Mouse (Mus musculus): ENCODE data around the gene Med7. TPM values are rescaled to one million over a fixed set of nuclear protein-coding genes. Genes with fewer than 3 reads are reported as not detected.
"Not testable (repeated sequence)": the region's sequence is repeated elsewhere in the genome, so short reads cannot be mapped to it uniquely, and the experiment has no call there.

Gene Med7
- polyA plus RNA-seq, 1 experiment from 2014 or later, result 97.2 TPM

DNA sequence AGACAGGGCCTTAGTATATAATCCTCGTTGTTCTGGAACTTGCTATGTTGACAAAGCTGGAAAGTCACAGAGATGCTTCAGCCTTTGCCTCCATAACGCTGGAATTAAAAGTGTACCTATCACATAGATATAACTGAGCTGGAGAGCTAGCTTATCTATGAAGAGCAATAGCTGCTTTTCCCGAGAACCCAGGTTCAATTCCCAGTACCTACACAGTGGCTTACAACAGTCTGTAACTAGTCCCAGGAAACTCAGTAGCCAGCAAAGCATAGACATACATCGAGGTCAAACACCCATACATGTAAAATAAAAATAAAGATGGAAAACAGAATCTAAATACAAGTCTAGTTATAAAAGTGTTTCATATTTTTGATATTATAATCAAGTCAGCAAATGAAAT is 38.3 kb upstream of the Med7 start:
- peaks cover 5% of the 10 kb centered on the region for H3K4me1 ChIP-seq
- no peak overlapping the region for H3K4me3 ChIP-seq
- no peaks in the 10 kb centered on the region for H3K36me3 ChIP-seq
- WGBS, result 86% methylated on average over 4 of the region's 4 CpGs
- H3K27me3 ChIP-seq (ENCODE audit: low read depth, poor library complexity, severe bottlenecking), result no peaks in the 10 kb centered on the region
- DNase-seq (ENCODE audit: low spot score), result no peak
- no peak overlapping the region for H3K27ac ChIP-seq (replicated peaks)
- H3K9me3 ChIP-seq (replicated peaks), result no peaks in the 10 kb centered on the region

DNA sequence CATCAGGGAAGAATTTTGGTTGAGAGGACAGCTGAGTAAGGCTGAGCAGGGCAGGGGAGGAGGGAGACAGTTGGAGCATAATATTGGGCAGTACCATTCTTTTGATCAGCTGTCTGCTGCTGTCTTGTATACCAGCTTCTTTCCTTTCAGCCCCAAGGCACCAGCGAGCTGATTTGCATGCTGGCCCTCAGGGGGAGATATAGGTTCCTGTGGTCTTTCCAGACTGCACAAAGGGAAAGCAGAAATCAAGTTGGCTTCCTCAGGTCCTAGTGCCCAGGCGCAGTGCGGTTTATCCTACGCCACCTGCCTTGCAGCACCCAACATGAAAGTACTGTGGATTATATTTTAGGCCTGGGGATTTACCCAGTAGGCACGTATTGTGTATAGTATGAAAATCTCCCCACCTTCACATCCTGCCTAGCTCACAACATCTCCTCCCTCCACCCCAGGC is 37.8 kb upstream of the Med7 start:
- no peak overlapping the region for H3K4me3 ChIP-seq
- no peak for DNase-seq (ENCODE audit: low spot score)
- peaks cover 5% of the 10 kb centered on the region for H3K4me1 ChIP-seq
- no peak overlapping the region for H3K27ac ChIP-seq (replicated peaks)
- H3K36me3 ChIP-seq, result no peaks in the 10 kb centered on the region
- no peaks in the 10 kb centered on the region for H3K9me3 ChIP-seq (replicated peaks)
- H3K27me3 ChIP-seq (ENCODE audit: low read depth, poor library complexity, severe bottlenecking), result no peaks in the 10 kb centered on the region
- 66% methylated on average over 5 of the region's 5 CpGs for WGBS

DNA sequence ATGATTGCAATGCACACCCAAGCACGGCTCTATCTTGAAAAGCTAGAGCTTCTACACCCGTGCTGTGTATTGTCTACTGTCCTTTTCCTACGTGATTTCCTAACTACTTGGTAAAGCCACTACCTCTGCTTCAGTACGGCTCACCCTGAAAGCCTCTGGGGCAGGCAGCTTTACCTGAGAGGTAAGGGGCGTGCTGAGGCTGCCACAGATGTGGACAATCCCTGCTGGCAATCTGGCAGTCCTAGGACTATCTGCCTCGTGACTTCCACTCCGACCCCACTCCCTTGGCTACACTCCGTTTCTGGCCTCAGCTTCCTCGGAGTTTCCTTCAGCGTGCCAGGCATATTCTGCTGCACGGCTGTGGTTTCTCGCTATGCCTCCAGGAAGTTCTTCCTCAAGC is 35.2 kb upstream of the Med7 start:
- 86% methylated on average over 12 of the region's 12 CpGs for whole genome bisulfite sequencing
- Histone ChIP-seq H3K27me3 (ENCODE audit: low read depth, poor library complexity, severe bottlenecking) (0 out of 2 replicates have a peak, but pooled peaks cover 2% of the 10 kb centered on the region), H3K4me3 (no peak overlapping the region), H3K9me3 (replicated peaks) (no peaks in the 10 kb centered on the region), H3K27ac (replicated peaks) (no peak overlapping the region), H3K4me1 (peaks cover 7% of the 10 kb centered on the region), H3K36me3 (no peaks in the 10 kb centered on the region)
- no peak for DNase-seq (ENCODE audit: low spot score)

DNA sequence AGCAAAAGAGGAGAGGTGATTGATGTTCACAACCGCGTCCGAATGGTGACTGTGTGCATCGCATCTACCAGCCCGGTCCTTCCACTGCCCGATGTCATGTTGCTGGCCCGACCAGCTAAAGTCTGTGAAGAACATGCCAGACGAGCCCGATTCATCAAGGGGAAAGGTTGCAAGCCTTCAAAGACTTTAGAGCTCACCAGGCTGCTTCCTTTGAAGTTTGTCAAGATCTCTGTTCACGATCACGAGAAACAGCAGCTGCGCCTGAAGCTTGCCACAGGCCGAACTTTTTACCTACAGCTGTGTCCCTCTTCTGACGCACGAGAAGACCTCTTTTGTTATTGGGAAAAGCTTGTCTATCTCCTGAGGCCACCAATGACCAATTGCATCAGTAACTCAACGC is 31.7 kb upstream of the Med7 start:
- Histone ChIP-seq H3K27ac (replicated peaks) (no peak overlapping the region), H3K27me3 (ENCODE audit: low read depth, poor library complexity, severe bottlenecking) (peaks cover 7% of the 10 kb centered on the region; the same call in 1 of the 2 replicates), H3K9me3 (replicated peaks) (no peaks in the 10 kb centered on the region), H3K4me3 (no peak overlapping the region), H3K36me3 (no peaks in the 10 kb centered on the region), H3K4me1 (peaks cover 16% of the 10 kb centered on the region)
- 91% methylated on average over 16 of the region's 16 CpGs for WGBS
- DNase-seq (ENCODE audit: low spot score), result no peak

DNA sequence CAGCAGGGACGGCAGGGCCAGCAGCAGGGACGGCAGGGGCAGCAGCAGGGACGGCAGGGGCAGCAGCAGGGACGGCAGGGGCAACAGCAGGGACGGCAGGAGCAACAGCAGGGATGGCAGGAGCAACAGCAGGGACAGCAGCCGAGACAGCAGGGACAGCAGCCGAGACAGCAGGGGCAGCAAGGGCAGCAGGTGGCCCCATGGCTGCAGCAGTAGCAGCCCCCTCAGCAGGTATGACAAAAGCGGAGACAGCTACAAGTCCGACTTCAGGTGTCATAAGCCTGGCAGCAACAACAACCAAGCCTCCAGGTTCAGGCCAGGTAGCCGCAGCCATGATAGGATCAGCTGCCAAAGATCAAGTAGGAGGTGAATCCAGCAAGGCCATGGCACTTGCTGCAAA is 30.0 kb upstream of the Med7 start:
- no peak overlapping the region for H3K4me3 ChIP-seq
- peaks cover 16% of the 10 kb centered on the region for H3K4me1 ChIP-seq
- H3K27me3 ChIP-seq (ENCODE audit: low read depth, poor library complexity, severe bottlenecking), result peaks cover 7% of the 10 kb centered on the region; the same call in 1 of the 2 replicates
- WGBS, result 33% methylated on average over 10 of the region's 10 CpGs
- H3K27ac ChIP-seq (replicated peaks), result peak overlapping the region; percentile 63
- no peaks in the 10 kb centered on the region for H3K9me3 ChIP-seq (replicated peaks)
- DNase-seq (ENCODE audit: low spot score), result no peak
- no peaks in the 10 kb centered on the region for H3K36me3 ChIP-seq

DNA sequence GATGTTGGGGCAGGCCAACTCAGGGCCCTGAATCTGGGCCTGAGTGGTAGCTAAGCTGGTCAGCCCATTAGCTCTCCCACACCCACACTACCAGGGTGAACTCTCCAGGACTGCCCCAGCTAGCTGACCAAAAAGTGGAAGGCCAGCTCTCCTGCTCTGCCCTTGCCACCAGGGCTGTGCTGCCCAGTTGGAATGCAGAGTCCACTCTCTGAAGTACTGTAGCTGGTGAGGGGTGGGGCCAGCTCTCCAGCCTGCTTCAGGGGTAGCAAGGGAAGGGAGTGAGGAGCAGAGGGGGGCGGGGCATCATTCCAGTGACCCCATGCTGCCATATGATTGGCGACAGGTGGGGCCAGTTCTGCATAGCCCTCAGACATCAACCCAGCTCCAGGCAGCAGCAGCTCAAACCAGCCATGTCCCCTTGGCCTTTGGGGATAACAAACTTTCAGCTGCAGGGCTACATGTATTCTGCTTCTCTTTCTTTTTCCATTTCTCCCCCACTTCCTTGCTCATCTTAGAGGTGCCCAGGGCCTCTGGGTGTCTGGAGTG is 26.6 kb upstream of the Med7 start:
- Histone ChIP-seq H3K4me3 (no peak overlapping the region), H3K36me3 (no peaks in the 10 kb centered on the region), H3K27ac (replicated peaks) (no peak overlapping the region), H3K4me1 (peaks cover 16% of the 10 kb centered on the region), H3K9me3 (replicated peaks) (no peaks in the 10 kb centered on the region), H3K27me3 (ENCODE audit: low read depth, poor library complexity, severe bottlenecking) (peaks cover 7% of the 10 kb centered on the region; the same call in 1 of the 2 replicates)
- DNase-seq (ENCODE audit: low spot score), result no peak
- 52% methylated on average over 2 of the region's 2 CpGs for WGBS

DNA sequence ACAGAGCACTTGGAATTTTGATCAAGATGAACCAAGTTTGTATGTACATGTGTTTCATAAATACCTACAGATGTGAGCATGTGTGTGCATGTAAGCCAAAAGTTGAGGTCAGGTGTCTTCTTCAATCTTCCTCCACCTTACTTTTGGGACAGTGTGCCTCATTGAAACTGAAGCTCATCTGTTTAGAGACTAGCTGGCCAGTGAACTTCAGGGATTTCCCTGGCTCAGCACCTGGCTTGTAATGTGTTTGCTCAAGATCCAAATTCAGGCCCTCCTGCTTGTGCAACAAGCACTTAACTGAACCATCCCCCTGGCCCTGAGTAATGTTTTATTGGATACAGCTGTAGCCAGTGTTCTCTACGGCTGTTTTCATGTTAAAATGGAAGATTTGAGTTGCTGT is 18.3 kb upstream of the Med7 start:
- H3K27ac ChIP-seq (replicated peaks), result no peak overlapping the region
- no peak for DNase-seq (ENCODE audit: low spot score)
- H3K9me3 ChIP-seq (replicated peaks), result no peaks in the 10 kb centered on the region
- no peaks in the 10 kb centered on the region for H3K4me1 ChIP-seq
- WGBS, result 74% methylated on average over 1 of the region's 1 CpGs
- H3K36me3 ChIP-seq, result no peaks in the 10 kb centered on the region
- no peak overlapping the region for H3K4me3 ChIP-seq
- no peaks in the 10 kb centered on the region for H3K27me3 ChIP-seq (ENCODE audit: low read depth, poor library complexity, severe bottlenecking)

DNA sequence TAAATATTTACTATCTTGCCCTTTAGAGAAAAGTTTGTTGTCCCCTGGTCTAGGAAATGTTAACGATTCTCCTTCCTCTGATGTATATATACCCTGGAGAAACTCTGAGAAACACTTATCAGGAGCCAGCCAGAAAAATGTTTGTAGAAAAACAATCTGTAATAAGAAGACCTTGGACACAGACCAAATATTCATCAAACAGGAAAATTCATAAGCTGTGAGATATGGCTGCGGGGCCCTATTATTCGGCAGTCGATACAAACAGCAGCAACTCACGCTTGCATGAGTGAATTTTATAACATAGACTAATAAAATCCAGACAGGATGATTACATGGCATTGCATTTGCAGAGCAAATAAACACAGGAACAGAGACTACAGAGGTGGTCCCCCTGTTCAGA is 17.9 kb upstream of the Med7 start:
- 95% methylated on average over 5 of the region's 5 CpGs for WGBS

DNA sequence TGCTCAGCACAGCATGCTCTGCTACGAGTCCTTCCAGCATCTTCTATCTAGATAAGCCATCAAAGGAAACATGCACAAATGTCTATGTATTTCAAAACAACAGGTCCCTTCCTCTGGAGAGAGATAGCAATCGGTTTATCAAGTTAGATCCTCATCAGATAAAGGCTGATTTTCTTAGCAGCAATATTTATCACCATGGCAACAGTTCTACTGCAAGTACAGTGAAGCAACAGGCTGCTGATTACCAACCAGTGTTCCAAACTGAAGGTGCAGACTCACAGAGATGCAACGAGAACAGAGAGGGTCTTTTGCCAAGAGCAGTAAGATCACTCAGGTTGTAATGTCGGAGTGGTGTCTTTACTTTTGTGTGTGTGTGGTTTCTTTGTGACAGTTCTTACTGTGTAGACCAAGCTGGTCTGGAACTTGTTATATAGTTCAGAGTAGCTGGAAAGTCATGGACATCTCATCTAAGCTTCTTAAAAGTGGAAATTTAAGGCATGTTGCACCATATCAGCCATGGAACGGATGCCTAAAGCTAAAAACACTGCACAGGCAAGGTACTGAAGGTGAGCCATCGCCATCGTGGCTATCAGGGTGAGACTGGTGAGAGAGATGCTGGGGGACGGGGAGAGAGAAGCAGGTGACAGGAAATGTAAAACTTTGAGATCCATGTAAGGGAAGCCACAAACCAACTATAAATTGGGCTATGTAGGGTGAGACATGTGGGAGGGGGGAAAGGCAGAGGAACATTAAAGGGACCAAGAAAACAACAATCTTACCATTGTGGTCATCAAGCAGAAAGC is 15.4 kb upstream of the Med7 start:
- 87% methylated on average over 8 of the region's 8 CpGs for whole genome bisulfite sequencing
- Histone ChIP-seq H3K9me3 (replicated peaks) (no peaks in the 10 kb centered on the region), H3K4me3 (no peak overlapping the region), H3K27ac (replicated peaks) (no peak overlapping the region), H3K4me1 (no peaks in the 10 kb centered on the region), H3K36me3 (no peaks in the 10 kb centered on the region), H3K27me3 (ENCODE audit: low read depth, poor library complexity, severe bottlenecking) (no peaks in the 10 kb centered on the region)
- DNase-seq (ENCODE audit: low spot score), result no peak

More for the DNA sequence above, 17.9 kb upstream of the Med7 start:
- no peaks in the 10 kb centered on the region for H3K36me3 ChIP-seq
- no peaks in the 10 kb centered on the region for H3K4me1 ChIP-seq
- H3K27ac ChIP-seq (replicated peaks), result no peak overlapping the region
- H3K4me3 ChIP-seq, result no peak overlapping the region
- H3K9me3 ChIP-seq (replicated peaks), result no peaks in the 10 kb centered on the region
- no peak for DNase-seq (ENCODE audit: low spot score)
- no peaks in the 10 kb centered on the region for H3K27me3 ChIP-seq (ENCODE audit: low read depth, poor library complexity, severe bottlenecking)

DNA sequence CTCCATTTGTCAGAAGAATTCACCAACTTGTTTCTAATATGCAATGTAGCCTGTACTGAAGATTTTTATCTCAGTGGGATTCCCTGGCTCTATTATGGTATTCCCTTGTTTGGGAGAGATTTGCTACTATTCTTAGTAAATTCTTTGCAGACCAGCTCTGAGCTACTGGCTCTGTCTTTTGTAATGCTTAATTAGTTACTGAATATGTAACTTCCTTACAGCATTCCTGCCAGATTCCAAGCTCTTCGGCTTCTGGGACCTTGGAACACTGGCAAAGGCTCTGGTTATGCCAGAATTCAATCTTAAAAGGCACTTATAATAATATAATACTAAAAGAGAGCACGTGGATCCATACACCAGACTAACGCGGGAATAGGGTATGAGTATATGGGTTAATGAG is 8.6 kb upstream of the Med7 start:
- not testable (repeated sequence) for H3K4me3 ChIP-seq; H3K27me3 ChIP-seq (ENCODE audit: low read depth, poor library complexity, severe bottlenecking); H3K4me1 ChIP-seq; H3K9me3 ChIP-seq (replicated peaks); H3K27ac ChIP-seq (replicated peaks); H3K36me3 ChIP-seq; DNase-seq (ENCODE audit: low spot score)
- 51% methylated on average over 4 of the region's 4 CpGs for WGBS

DNA sequence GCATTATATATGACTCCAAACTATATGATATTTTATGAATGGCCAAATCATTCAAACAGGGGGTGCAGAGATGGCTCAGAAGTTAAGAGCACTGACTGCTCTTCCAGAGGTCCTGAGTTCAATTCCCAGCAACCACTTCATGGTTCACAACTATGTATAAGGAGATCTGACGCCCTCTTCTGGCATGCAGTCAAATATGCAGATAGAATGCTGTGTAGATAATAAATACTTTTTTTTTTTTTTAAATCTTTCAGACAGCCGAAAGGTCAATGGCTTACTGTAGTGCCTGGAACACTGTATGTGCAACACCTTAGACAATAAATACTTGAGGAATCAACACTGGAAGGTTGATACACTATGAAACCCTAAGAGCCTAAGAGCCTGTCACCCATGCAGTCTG is 6.6 kb upstream of the Med7 start:
- no peaks in the 10 kb centered on the region for H3K4me1 ChIP-seq
- H3K4me3 ChIP-seq, result no peak overlapping the region
- no peaks in the 10 kb centered on the region for H3K27me3 ChIP-seq (ENCODE audit: low read depth, poor library complexity, severe bottlenecking)
- WGBS, result 87% methylated on average over 2 of the region's 2 CpGs
- H3K9me3 ChIP-seq (replicated peaks), result no peaks in the 10 kb centered on the region
- no peak overlapping the region for H3K27ac ChIP-seq (replicated peaks)
- H3K36me3 ChIP-seq, result no peaks in the 10 kb centered on the region
- no peak for DNase-seq (ENCODE audit: low spot score)

DNA sequence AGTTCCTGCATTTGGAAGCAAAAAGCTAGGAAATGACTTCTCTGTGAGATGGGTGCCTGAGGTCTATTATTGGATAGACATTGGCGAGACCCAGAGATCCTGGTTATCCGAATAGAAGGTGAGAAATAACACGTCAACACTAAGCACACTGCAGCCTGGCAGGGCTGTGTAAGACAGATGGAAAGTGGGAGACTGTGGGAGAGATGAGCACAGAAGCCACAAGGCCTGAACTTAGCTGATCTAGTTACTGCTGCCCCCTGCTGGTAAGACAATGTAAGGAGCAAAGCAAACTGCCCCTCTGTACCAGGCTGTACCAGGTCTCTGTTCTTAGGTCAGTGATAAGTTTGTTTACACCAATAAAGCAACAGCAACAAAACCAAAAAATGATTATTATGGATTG is 5.6 kb upstream of the Med7 start:
- Histone ChIP-seq H3K27ac (replicated peaks) (no peak overlapping the region), H3K4me1 (peaks cover 2% of the 10 kb centered on the region), H3K9me3 (replicated peaks) (no peaks in the 10 kb centered on the region), H3K27me3 (ENCODE audit: low read depth, poor library complexity, severe bottlenecking) (no peaks in the 10 kb centered on the region), H3K36me3 (no peaks in the 10 kb centered on the region), H3K4me3 (no peak overlapping the region)
- DNase-seq (ENCODE audit: low spot score), result peak; percentile 71
- 30% methylated on average over 3 of the region's 3 CpGs for WGBS

DNA sequence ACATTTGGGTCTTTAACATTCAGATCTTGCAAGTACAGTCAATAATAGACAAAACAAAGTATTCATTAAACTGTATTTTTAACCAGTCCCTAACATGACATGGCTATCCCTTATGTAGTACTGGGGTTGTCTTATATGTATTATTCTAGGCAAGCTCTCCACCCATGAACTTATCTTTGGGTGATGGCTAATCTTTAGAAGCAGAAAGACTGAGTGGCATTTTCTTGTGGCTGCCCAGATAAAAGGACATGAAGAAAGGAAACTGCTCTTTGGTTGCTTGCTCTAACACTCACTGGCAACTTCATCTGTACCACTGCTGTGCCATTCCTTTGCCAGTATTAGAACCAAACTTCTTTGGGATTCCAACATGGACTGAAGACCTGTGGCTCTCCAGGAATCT is 1.4 kb upstream of the Med7 start:
- Histone ChIP-seq H3K36me3 (peaks cover 15% of the 10 kb centered on the region), H3K27me3 (ENCODE audit: low read depth, poor library complexity, severe bottlenecking) (no peaks in the 10 kb centered on the region), H3K4me3 (no peak overlapping the region), H3K9me3 (replicated peaks) (no peaks in the 10 kb centered on the region), H3K4me1 (peaks cover 11% of the 10 kb centered on the region), H3K27ac (replicated peaks) (no peak overlapping the region)
- no peak for DNase-seq (ENCODE audit: low spot score)

All from midbrain, embryonic 10.5 days (tissue).